Mouse (Mus musculus) hindbrain, embryonic 14.5 days (tissue): ENCODE measurements around the gene Dph1. TPM values are rescaled to one million over a fixed set of nuclear protein-coding genes. Genes with fewer than 3 reads are reported as not detected.

ENCODE experiments used
- ATAC-seq: fragments of 200-750 bp; cut with Nextera tagmentation; 2 replicates; pipeline ENCODE4 v1.8.0; 2017; ENCODE audit warnings: moderate number of reproducible peaks, mild to moderate bottlenecking, moderate TSS enrichment, moderate library complexity; ENCODE audit not compliant: low FRiP score
- DNase-seq: peaks from one replicate; pipeline ENCODE4 v3.0.0-alpha.2; 2015; ENCODE audit warnings: low spot score
- H3K27ac ChIP-seq: fragments of 300-500 bp; sonication (generic); 2 replicates; pipeline ENCODE4 v1.5.1; 2014; ENCODE audit warnings: mild to moderate bottlenecking, moderate library complexity
- H3K27me3 ChIP-seq: fragments of 300-500 bp; sonication (generic); 2 replicates; pipeline ENCODE4 v1.6.1; 2014; ENCODE audit warnings: mild to moderate bottlenecking, low read length, mixed read lengths; ENCODE audit not compliant: control insufficient read depth, insufficient read depth
- H3K36me3 ChIP-seq: fragments of 300-500 bp; sonication (generic); replicated peaks from 2 replicates; pipeline ENCODE4 v1.6.1; 2014; ENCODE audit not compliant: control insufficient read depth, insufficient read depth
- H3K4me1 ChIP-seq: fragments of 300-500 bp; sonication (generic); replicated peaks from 2 replicates; pipeline ENCODE4 v1.6.1; 2014; ENCODE audit warnings: antibody characterized with exemption, low read length, mixed read lengths; ENCODE audit not compliant: control insufficient read depth, insufficient read depth
- H3K4me2 ChIP-seq: fragments of 300-500 bp; sonication (generic); replicated peaks from 2 replicates; pipeline ENCODE4 v1.6.1; 2014; ENCODE audit warnings: mild to moderate bottlenecking, moderate library complexity
- H3K4me3 ChIP-seq: fragments of 300-500 bp; sonication (generic); replicated peaks from 2 replicates; pipeline ENCODE4 v1.5.1; 2014; ENCODE audit warnings: mild to moderate bottlenecking, low read length
- H3K9ac ChIP-seq: fragments of 300-500 bp; sonication (generic); 2 replicates; pipeline ENCODE4 v1.6.1; 2014
- H3K9me3 ChIP-seq: fragments of 300-500 bp; sonication (generic); 2 replicates; pipeline ENCODE4 v1.6.1; 2016; ENCODE audit warnings: low read length; ENCODE audit not compliant: control insufficient read depth
- WGBS: fragments of 180-500 bp; shearing (Covaris S2); extraction: QIAGEN DNeasy Blood & Tissue Kit; methylation state at CpG from one replicate; pipeline ENCODE4 v1.1.7; 2014; 5-methylcytosine and 5-hydroxymethylcytosine counted together
- polyA plus RNA-seq: library from polyadenylated mRNA; unstranded; fragments of >200 nt; fragmentation: Nextera tagmentation; extraction: Ambion mirVana; gene quantifications from 2 replicates; pipeline ENCODE4 v1.2.1, GENCODE M21; 2014

Dph1 gene
- polyA plus RNA-seq, 1 experiment from 2014 or later, result 13.6 TPM

DNA sequence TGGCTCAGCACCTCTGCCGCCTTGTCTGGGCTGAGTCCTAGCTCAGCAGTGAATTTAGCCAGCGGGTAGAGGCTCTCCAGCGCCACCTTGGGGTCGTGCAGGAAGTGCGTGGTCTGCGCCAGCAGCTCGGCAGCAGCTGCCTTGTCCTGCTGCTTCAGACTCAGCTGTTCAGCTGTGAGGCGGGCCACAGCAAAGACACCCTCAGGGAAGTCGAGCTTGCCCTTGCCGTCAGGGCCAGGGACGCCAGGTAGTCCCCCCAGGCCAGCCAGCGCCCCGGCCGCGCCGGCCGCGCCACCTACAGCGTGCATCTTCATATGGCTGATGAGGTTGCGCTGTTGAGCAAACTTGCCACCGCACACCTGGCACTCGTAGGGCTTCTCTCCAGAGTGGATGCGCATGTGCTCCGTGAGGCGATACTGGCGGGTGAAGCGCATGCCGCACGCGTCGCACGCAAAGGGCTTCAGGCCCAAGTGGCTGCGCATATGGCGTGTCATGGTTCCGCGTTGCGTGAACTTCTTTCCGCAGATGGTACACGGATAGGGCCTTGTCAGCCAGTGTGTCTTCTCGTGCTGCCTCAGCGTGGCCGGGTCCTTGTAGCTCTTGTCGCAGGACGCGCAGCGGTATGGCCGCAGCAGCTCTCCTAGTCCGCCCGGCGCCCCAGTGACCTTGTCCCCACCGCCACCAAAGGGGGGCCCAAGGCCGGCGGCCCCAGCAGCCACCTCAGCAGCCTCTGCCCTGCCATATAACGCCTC lies 25.4 kb downstream of the Dph1 start:
- Histone ChIP-seq H3K9ac (peak overlapping the region; percentile 31; the same call in 1 of the 2 replicates), H3K27me3 (peaks cover 75% of the 10 kb centered on the region), H3K9me3 (no peaks in the 10 kb centered on the region), H3K4me2 (peak overlapping the region; percentile 93), H3K4me1 (peaks cover 41% of the 10 kb centered on the region), H3K36me3 (peaks cover 29% of the 10 kb centered on the region), H3K27ac (no peak overlapping the region), H3K4me3 (peak overlapping the region; percentile 50)
- ATAC-seq, result no peak
- 3% methylated on average over 54 of the region's 54 CpGs for WGBS
- peak; percentile 50 for DNase-seq

DNA sequence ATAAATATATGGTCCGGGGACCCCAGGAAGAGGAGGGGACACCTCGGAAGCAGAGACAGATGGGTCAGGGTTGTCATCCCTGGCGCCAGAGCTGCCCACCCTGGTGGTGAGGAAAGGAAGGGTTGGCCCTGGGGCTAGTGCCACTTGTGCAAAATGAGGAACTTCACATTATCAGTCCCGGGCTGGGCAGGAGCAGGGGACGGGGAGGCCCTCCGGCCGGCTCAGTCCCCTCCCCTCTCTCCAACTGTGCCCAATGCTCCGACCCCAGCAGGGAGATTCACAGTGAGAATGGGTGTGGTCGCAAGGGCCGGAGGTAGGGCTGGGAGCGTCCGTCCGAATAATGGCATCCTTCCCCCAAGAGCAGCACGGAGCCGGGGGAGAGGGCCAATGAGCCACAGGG lies 26.3 kb downstream of the Dph1 start:
- Histone ChIP-seq H3K4me1 (peaks cover 37% of the 10 kb centered on the region), H3K27me3 (peaks cover 74% of the 10 kb centered on the region), H3K4me2 (peak overlapping the region; percentile 93), H3K27ac (no peak overlapping the region), H3K4me3 (peak overlapping the region; percentile 50; the same call in 1 of the 2 replicates), H3K36me3 (peaks cover 35% of the 10 kb centered on the region), H3K9ac (no peak overlapping the region), H3K9me3 (no peaks in the 10 kb centered on the region)
- ATAC-seq (no peak), DNase-seq (no peak)
- 16% methylated on average over 15 of the region's 15 CpGs for WGBS

DNA sequence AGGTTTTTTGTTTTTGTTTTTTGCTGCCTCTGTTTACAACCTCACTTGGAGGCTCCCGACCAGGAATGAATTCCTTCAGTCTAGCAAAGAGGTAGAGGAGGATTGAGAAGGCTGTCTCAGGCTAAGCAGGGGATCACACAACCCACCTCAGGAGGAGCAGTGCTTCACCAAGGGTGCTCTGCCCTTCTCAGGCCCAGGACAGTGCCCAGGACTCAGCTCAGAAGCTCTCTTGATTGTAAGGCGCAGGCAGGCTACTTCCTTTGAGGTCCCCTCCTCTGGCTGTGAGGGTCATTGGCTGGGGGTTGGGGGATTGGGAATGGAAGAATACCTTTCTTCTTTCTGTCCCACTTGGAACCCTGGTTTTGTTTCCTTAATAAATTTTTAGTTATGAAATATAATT lies 27.0 kb downstream of the Dph1 start:
- DNase-seq (no peak), ATAC-seq (no peak)
- Histone ChIP-seq H3K4me1 (peaks cover 32% of the 10 kb centered on the region), H3K9ac (no peak overlapping the region), H3K27me3 (peaks cover 67% of the 10 kb centered on the region), H3K4me3 (no peak overlapping the region), H3K9me3 (no peaks in the 10 kb centered on the region), H3K36me3 (peaks cover 41% of the 10 kb centered on the region), H3K4me2 (no peak overlapping the region), H3K27ac (no peak overlapping the region)
- WGBS, result 74% methylated on average over 2 of the region's 2 CpGs

DNA sequence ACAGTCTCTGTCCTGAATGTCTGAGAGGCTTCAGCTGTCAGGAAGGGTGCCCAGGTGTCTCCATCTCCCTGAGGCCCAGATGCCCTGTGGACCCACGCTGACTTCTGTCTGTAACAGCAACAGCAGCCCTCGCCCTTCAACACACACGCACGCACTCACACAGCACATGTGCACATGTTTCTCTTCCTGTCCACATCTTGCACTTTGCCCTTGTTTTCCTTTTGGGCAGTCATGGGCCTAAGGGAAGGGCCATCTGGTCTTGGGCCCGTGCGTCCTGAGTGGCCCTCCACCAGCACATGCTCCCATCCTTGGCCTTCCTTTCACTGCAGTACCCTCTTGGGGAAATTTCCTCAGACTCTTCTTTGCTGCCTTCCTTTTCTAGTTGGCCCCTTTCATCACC lies 27.7 kb downstream of the Dph1 start:
- 90% methylated on average over 6 of the region's 6 CpGs for WGBS
- no peak overlapping the region for H3K9ac ChIP-seq
- no peak overlapping the region for H3K4me2 ChIP-seq
- H3K36me3 ChIP-seq, result peaks cover 44% of the 10 kb centered on the region
- no peaks in the 10 kb centered on the region for H3K9me3 ChIP-seq
- no peak for DNase-seq
- H3K27me3 ChIP-seq, result peaks cover 60% of the 10 kb centered on the region
- H3K4me3 ChIP-seq, result no peak overlapping the region
- ATAC-seq, result no peak
- H3K4me1 ChIP-seq, result peaks cover 25% of the 10 kb centered on the region; the same call in 1 of the 2 replicates
- H3K27ac ChIP-seq, result no peak overlapping the region

DNA sequence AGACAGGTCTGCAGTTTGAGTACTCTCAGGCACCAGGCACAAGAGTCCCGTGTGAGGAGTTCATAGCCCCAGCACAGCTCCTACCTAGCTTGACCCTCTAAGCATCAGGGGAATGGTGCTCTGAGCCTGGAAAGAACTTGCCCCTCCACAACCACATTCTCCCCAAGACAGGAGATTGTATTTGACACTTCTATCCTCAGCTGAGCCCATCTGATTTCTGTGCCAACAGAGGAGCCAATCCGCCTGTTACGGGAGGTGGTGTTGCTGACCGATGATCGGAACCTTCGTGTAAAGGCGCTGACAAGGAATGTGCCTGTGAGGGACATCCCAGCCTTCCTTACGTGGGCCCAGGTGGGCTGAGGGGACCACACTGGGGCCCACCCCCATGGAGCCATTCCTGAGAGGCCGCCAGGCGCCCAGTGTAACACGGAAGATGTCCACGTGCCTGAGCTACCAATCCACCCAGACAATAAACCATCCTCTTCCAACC lies 28.4 kb downstream of the Dph1 start:
- peaks cover 44% of the 10 kb centered on the region for H3K36me3 ChIP-seq
- no peak overlapping the region for H3K4me2 ChIP-seq
- no peak overlapping the region for H3K9ac ChIP-seq
- H3K4me3 ChIP-seq, result no peak overlapping the region
- DNase-seq, result no peak
- 95% methylated on average over 12 of the region's 12 CpGs for WGBS
- no peak overlapping the region for H3K27ac ChIP-seq
- H3K9me3 ChIP-seq, result no peaks in the 10 kb centered on the region
- no peak for ATAC-seq
- H3K4me1 ChIP-seq, result peaks cover 21% of the 10 kb centered on the region; the same call in 1 of the 2 replicates
- H3K27me3 ChIP-seq, result peaks cover 53% of the 10 kb centered on the region

DNA sequence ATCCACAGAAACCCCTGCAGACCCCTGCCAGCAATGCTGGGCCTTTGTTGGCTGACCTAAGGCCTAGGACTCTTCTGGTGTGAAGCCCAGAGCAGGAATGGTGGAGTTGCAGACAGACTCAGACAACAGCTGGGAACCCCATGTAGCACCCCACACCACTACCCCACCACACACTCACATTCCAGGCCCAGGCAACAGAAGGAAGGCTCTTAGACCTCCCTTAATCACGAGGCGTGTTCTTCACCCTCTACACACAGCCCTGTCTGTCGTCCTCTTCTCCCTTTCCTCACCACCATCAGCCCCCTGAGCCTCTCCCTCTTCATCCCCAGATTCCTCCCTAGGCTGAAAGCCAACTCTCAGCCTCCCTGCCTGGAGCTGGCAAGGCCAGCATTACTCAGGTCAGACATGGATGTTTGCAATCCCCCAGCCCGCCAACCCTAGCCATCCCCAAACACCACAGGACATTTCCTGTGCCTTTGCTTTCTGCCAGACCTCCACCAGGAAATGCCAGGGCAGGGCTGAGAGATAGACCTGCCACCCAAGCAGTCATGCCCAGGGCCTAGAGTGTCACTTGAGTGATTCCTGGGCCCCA lies 29.5 kb downstream of the Dph1 start:
- no peaks in the 10 kb centered on the region for H3K9me3 ChIP-seq
- 59% methylated on average over 4 of the region's 4 CpGs for WGBS
- DNase-seq, result no peak
- H3K27ac ChIP-seq, result no peak overlapping the region; the same call in 1 of the 2 replicates
- peaks cover 10% of the 10 kb centered on the region; the same call in 1 of the 2 replicates for H3K4me1 ChIP-seq
- no peak overlapping the region for H3K4me3 ChIP-seq
- ATAC-seq, result no peak
- H3K27me3 ChIP-seq, result peaks cover 42% of the 10 kb centered on the region
- peaks cover 44% of the 10 kb centered on the region for H3K36me3 ChIP-seq
- no peak overlapping the region for H3K4me2 ChIP-seq
- no peak overlapping the region for H3K9ac ChIP-seq

DNA sequence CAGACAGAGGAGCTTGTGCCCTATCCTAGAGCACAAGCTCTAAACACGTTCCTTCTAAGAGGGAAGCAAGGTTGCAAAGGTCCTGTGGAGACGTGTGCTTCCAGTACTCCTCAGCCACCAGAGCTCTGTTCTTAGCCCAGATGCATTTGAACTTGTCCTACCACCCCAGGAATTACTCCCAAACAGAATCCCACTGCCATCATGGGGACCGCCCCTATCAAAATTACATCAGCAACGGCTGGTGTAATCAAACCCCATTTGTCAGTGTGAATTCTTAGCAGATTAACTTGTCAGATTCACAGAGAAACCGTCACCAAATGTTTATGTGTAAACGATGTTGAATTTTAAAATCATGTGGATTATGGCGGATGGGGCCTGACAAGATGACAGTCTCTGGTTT lies 30.1 kb downstream of the Dph1 start:
- 83% methylated on average over 7 of the region's 7 CpGs for WGBS
- ATAC-seq, result no peak
- H3K4me3 ChIP-seq, result no peak overlapping the region
- H3K9ac ChIP-seq, result no peak overlapping the region
- H3K36me3 ChIP-seq, result peaks cover 44% of the 10 kb centered on the region
- H3K27ac ChIP-seq, result no peak overlapping the region
- peaks cover 36% of the 10 kb centered on the region for H3K27me3 ChIP-seq
- H3K4me1 ChIP-seq, result peaks cover 6% of the 10 kb centered on the region; the same call in 1 of the 2 replicates
- H3K9me3 ChIP-seq, result no peaks in the 10 kb centered on the region
- DNase-seq, result no peak
- no peak overlapping the region for H3K4me2 ChIP-seq

DNA sequence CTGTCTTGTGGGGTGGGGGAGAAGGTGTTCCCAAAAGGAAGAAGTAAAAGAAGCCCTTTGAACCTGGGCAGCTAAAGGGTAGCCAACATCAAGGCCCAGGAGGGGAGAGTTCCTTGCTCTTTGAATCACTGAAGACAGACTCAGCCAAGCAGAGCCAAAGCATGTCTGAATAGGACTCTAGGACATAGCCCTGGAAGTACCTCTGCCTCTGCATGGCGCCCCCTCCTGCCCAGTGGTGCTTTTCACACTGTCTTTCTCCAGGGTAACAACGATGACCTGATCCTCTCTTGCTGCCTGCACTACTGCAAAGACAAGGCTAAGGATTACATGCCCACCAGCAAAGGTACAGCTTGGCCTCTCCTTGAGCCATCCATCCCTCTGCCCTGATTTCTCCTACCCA lies 31.5 kb downstream of the Dph1 start:
- H3K9ac ChIP-seq, result no peak overlapping the region
- H3K9me3 ChIP-seq, result no peaks in the 10 kb centered on the region
- no peak overlapping the region for H3K27ac ChIP-seq
- H3K4me3 ChIP-seq, result no peak overlapping the region
- WGBS, result 54% methylated on average over 2 of the region's 2 CpGs
- H3K4me2 ChIP-seq, result no peak overlapping the region
- peaks cover 22% of the 10 kb centered on the region for H3K27me3 ChIP-seq
- ATAC-seq (no peak), DNase-seq (no peak)
- H3K4me1 ChIP-seq, result no peaks in the 10 kb centered on the region; the same call in 1 of the 2 replicates
- peaks cover 44% of the 10 kb centered on the region for H3K36me3 ChIP-seq

DNA sequence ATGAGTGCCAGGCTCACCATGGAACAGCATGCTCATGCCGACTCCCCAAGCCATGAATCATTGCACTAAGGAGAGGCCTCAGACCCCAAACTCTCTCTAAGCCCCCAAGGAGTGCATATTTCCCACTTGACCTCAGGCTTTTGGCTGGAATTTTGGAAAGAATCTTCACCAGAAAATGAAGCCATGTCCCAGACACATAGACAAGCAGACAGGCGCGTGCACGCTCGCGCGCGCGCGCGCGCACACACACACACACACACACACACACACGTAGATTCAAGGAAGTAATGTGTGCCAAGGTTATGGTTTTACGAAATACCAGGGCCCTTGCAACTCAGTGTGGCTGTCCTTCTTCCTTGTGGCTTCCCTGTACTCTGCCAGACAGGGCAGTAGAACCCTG lies 32.6 kb downstream of the Dph1 start:
- DNase-seq (no peak), ATAC-seq (no peak)
- 93% methylated on average over 14 of the region's 14 CpGs for WGBS
- H3K4me2 ChIP-seq, result no peak overlapping the region
- H3K9ac ChIP-seq, result no peak overlapping the region
- H3K9me3 ChIP-seq, result no peaks in the 10 kb centered on the region
- no peak overlapping the region for H3K27ac ChIP-seq
- H3K27me3 ChIP-seq, result peaks cover 11% of the 10 kb centered on the region
- H3K4me3 ChIP-seq, result no peak overlapping the region
- no peaks in the 10 kb centered on the region; the same call in 1 of the 2 replicates for H3K4me1 ChIP-seq
- H3K36me3 ChIP-seq, result peaks cover 34% of the 10 kb centered on the region
